ENCODE assay signal across 10 mouse cellular contexts in genomic region chr11:88559365-88559970, GRCm38 (mm10).
DNase-seq lines count a peak whose midpoint lies in the region; ATAC-seq and TF ChIP-seq lines count a peak whose summit lies in the region.
"Had no signal": no experiment of that assay in that cellular context is flagged by ENCODE, and none has a peak within 500 bp of the region (broad histone marks: within the 10 kb centered on the region; RNA-seq: fewer than 3 reads in every experiment).

No protein-coding gene starts in this region.

- H3K9ac ChIP-seq in hindbrain, embryonic 12.5 days = no peak overlapping the region
- no peak overlapping the region for H3K9ac ChIP-seq in hindbrain, embryonic 14.5 days
- no peak overlapping the region for H3K9ac ChIP-seq in midbrain, embryonic 11.5 days (ENCODE audit: low read length)
- H3K9ac ChIP-seq in midbrain, embryonic 14.5 days (replicated peaks; ENCODE audit: low read length) = no peak overlapping the region
- H3K9ac ChIP-seq in hindbrain, postnatal 0 days (replicated peaks; ENCODE audit: low read length) = no peak overlapping the region
- H3K9ac ChIP-seq in forebrain, embryonic 11.5 days (ENCODE audit: low read length) = no peak overlapping the region

- H3K27ac ChIP-seq in hindbrain, embryonic 12.5 days = peak overlapping the region; percentile 45; the same call in 1 of the 2 replicates
- H3K27ac ChIP-seq in hindbrain, embryonic 14.5 days = no peak overlapping the region
- no peak overlapping the region for H3K27ac ChIP-seq in midbrain, embryonic 11.5 days (ENCODE audit: low read depth, low read length)
- no peak overlapping the region for H3K27ac ChIP-seq in midbrain, embryonic 14.5 days (replicated peaks; ENCODE audit: low read depth, low read length)
- H3K27ac ChIP-seq in hindbrain, postnatal 0 days = no peak overlapping the region
- no peak overlapping the region for H3K27ac ChIP-seq in forebrain, embryonic 11.5 days (ENCODE audit: low read depth, low read length)

- H3K27me3 ChIP-seq in hindbrain, embryonic 12.5 days = no peaks in the 10 kb centered on the region
- no peaks in the 10 kb centered on the region for H3K27me3 ChIP-seq in hindbrain, embryonic 14.5 days (ENCODE audit: control insufficient read depth, insufficient read depth, low read length)
- H3K27me3 ChIP-seq in midbrain, embryonic 11.5 days (ENCODE audit: control insufficient read depth, insufficient read depth, low read length) = no peaks in the 10 kb centered on the region
- no peaks in the 10 kb centered on the region for H3K27me3 ChIP-seq in midbrain, embryonic 14.5 days (ENCODE audit: control insufficient read depth, insufficient read depth, low read length)
- no peaks in the 10 kb centered on the region for H3K27me3 ChIP-seq in hindbrain, postnatal 0 days (ENCODE audit: insufficient read depth, low read length)
- H3K27me3 ChIP-seq in splenic B cell, adult 2 months (ENCODE audit: control insufficient read depth, insufficient read depth, low read length, poor library complexity, severe bottlenecking) = no peaks in the 10 kb centered on the region
- no peaks in the 10 kb centered on the region for H3K27me3 ChIP-seq in forebrain, embryonic 11.5 days (ENCODE audit: control insufficient read depth, insufficient read depth, low read length)
- H3K27me3 ChIP-seq: Patski had no signal

- H3K4me3 ChIP-seq in hindbrain, embryonic 12.5 days = no peak overlapping the region
- no peak overlapping the region for H3K4me3 ChIP-seq in hindbrain, embryonic 14.5 days (replicated peaks; ENCODE audit: low read length)
- no peak overlapping the region for H3K4me3 ChIP-seq in midbrain, embryonic 11.5 days (ENCODE audit: low read depth, low read length)
- H3K4me3 ChIP-seq in midbrain, embryonic 14.5 days (replicated peaks; ENCODE audit: low read depth, low read length) = no peak overlapping the region
- H3K4me3 ChIP-seq in hindbrain, postnatal 0 days (ENCODE audit: low read length) = no peak overlapping the region
- H3K4me3 ChIP-seq in forebrain, embryonic 11.5 days (ENCODE audit: low read depth, low read length) = no peak overlapping the region

- no peaks in the 10 kb centered on the region for H3K9me3 ChIP-seq in hindbrain, embryonic 12.5 days (replicated peaks)
- no peaks in the 10 kb centered on the region for H3K9me3 ChIP-seq in hindbrain, embryonic 14.5 days (ENCODE audit: control insufficient read depth, low read length)
- H3K9me3 ChIP-seq in midbrain, embryonic 11.5 days (ENCODE audit: control insufficient read depth, low read length) = no peaks in the 10 kb centered on the region
- H3K9me3 ChIP-seq in midbrain, embryonic 14.5 days (ENCODE audit: control insufficient read depth, low read length) = no peaks in the 10 kb centered on the region
- H3K9me3 ChIP-seq in hindbrain, postnatal 0 days (ENCODE audit: low read length) = no peaks in the 10 kb centered on the region
- H3K9me3 ChIP-seq in forebrain, embryonic 11.5 days (ENCODE audit: control insufficient read depth, low read length) = no peaks in the 10 kb centered on the region

- peak; percentile 20; the same call in 1 of the 2 replicates for TF ChIP-seq CTCF in hindbrain, postnatal 0 days (IDR thresholded peaks at IDR 0.05; ENCODE audit: low read depth)

- no peak for DNase-seq in hindbrain, embryonic 14.5 days (ENCODE audit: low spot score)
- DNase-seq in midbrain, embryonic 11.5 days (ENCODE audit: low spot score, missing footprints) = peak; percentile 81
- no peak for DNase-seq in midbrain, embryonic 14.5 days
- DNase-seq in hindbrain, postnatal 0 days (ENCODE audit: low spot score) = no peak
- peak; percentile 78 for DNase-seq in splenic B cell, adult 2 months (ENCODE audit: low read depth, low spot score)
- DNase-seq in MN1 (ENCODE audit: low spot score) = no peak
- DNase-seq in forebrain, embryonic 11.5 days (ENCODE audit: low spot score) = no peak
- DNase-seq: kidney, adult 9 months had no signal

- no peak overlapping the region for H3K4me2 ChIP-seq in hindbrain, embryonic 12.5 days (replicated peaks)
- H3K4me2 ChIP-seq in hindbrain, embryonic 14.5 days (replicated peaks) = no peak overlapping the region
- H3K4me2 ChIP-seq in midbrain, embryonic 11.5 days = no peak overlapping the region
- no peak overlapping the region for H3K4me2 ChIP-seq in midbrain, embryonic 14.5 days (ENCODE audit: low read length)
- no peak overlapping the region for H3K4me2 ChIP-seq in hindbrain, postnatal 0 days (ENCODE audit: low read depth, low read length)
- no peak overlapping the region for H3K4me2 ChIP-seq in forebrain, embryonic 11.5 days (ENCODE audit: low read depth, low read length, severe bottlenecking)

- H3K4me1 ChIP-seq in hindbrain, embryonic 12.5 days = peaks cover 85% of the 10 kb centered on the region
- peaks cover 66% of the 10 kb centered on the region for H3K4me1 ChIP-seq in hindbrain, embryonic 14.5 days (replicated peaks; ENCODE audit: control insufficient read depth, insufficient read depth, low read length)
- H3K4me1 ChIP-seq in midbrain, embryonic 11.5 days (ENCODE audit: control insufficient read depth, insufficient read depth, low read length) = peaks cover 72% of the 10 kb centered on the region
- peaks cover 59% of the 10 kb centered on the region for H3K4me1 ChIP-seq in midbrain, embryonic 14.5 days (ENCODE audit: control insufficient read depth, insufficient read depth, low read length)
- H3K4me1 ChIP-seq in hindbrain, postnatal 0 days (ENCODE audit: insufficient read depth, low read length) = peaks cover 39% of the 10 kb centered on the region
- H3K4me1 ChIP-seq in forebrain, embryonic 11.5 days (replicated peaks; ENCODE audit: control insufficient read depth, insufficient read depth, low read length) = peaks cover 38% of the 10 kb centered on the region

- no peaks in the 10 kb centered on the region for H3K36me3 ChIP-seq in hindbrain, embryonic 12.5 days
- H3K36me3 ChIP-seq in hindbrain, embryonic 14.5 days (replicated peaks; ENCODE audit: control insufficient read depth, insufficient read depth) = no peaks in the 10 kb centered on the region
- no peaks in the 10 kb centered on the region; the same call in 1 of the 2 replicates for H3K36me3 ChIP-seq in midbrain, embryonic 11.5 days (ENCODE audit: control insufficient read depth, insufficient read depth, low read length)
- no peaks in the 10 kb centered on the region for H3K36me3 ChIP-seq in midbrain, embryonic 14.5 days (ENCODE audit: control insufficient read depth, insufficient read depth, low read length)
- no peaks in the 10 kb centered on the region for H3K36me3 ChIP-seq in hindbrain, postnatal 0 days (ENCODE audit: insufficient read depth, low read length)
- H3K36me3 ChIP-seq in splenic B cell, adult 2 months (ENCODE audit: control insufficient read depth, insufficient read depth, low read length, poor library complexity, severe bottlenecking) = peaks cover 2% of the 10 kb centered on the region; the same call in 1 of the 2 replicates
- no peaks in the 10 kb centered on the region; the same call in 1 of the 2 replicates for H3K36me3 ChIP-seq in forebrain, embryonic 11.5 days (ENCODE audit: control insufficient read depth, insufficient read depth, low read length)

- ATAC-seq in hindbrain, embryonic 12.5 days (ENCODE audit: low FRiP score) = no peak
- ATAC-seq in hindbrain, embryonic 14.5 days (ENCODE audit: low FRiP score) = no peak
- ATAC-seq in midbrain, embryonic 11.5 days (ENCODE audit: low FRiP score) = no peak
- ATAC-seq in midbrain, embryonic 14.5 days (ENCODE audit: low FRiP score, low TSS enrichment) = no peak
- no peak for ATAC-seq in hindbrain, postnatal 0 days
- ATAC-seq in forebrain, embryonic 11.5 days (replicated peaks; ENCODE audit: low FRiP score) = no peak
- ATAC-seq: Patski had no signal

- WGBS in hindbrain, embryonic 12.5 days = 45% methylated on average over 10 of the region's 10 CpGs
- WGBS in hindbrain, embryonic 14.5 days = 47% methylated on average over 10 of the region's 10 CpGs
- 64% methylated on average over 10 of the region's 10 CpGs for WGBS in midbrain, embryonic 11.5 days
- 58% methylated on average over 10 of the region's 10 CpGs for WGBS in midbrain, embryonic 14.5 days
- 44% methylated on average over 10 of the region's 10 CpGs for WGBS in hindbrain, postnatal 0 days
- 75% methylated on average over 10 of the region's 10 CpGs for WGBS in forebrain, embryonic 11.5 days

Comparison
In these comparisons a context has a peak if more than half of its experiments do, and no peak if none do; other contexts are left out.
1. DNase-seq: peak in midbrain, embryonic 11.5 days (single experiment) and splenic B cell, adult 2 months (single experiment); none in hindbrain, embryonic 14.5 days (single experiment), midbrain, embryonic 14.5 days (single experiment), hindbrain, postnatal 0 days (single experiment), MN1 (single experiment) and forebrain, embryonic 11.5 days (single experiment).